Mouse (Mus musculus) hindbrain, postnatal 0 days (tissue): ENCODE measurements around the gene Pax5. TPM values are rescaled to one million over a fixed set of nuclear protein-coding genes. Genes with fewer than 3 reads are reported as not detected.

Experiments used
- ATAC-seq: fragments of 200-750 bp; cut with Nextera tagmentation; 2 replicates; pipeline ENCODE4 v1.8.0; 2017; ENCODE audit warnings: mild to moderate bottlenecking, moderate TSS enrichment, moderate library complexity
- DNase-seq: peaks from one replicate; pipeline ENCODE4 v3.0.0-alpha.2; 2015; ENCODE audit warnings: low spot score
- H3K27ac ChIP-seq: fragments of 300-500 bp; sonication (generic); 2 replicates; pipeline ENCODE4 v1.5.1; 2014; ENCODE audit warnings: mild to moderate bottlenecking
- H3K27me3 ChIP-seq: fragments of 300-500 bp; sonication (generic); 2 replicates; pipeline ENCODE4 v1.6.1; 2014; ENCODE audit warnings: low read length, mixed read lengths; ENCODE audit not compliant: insufficient read depth
- H3K36me3 ChIP-seq: fragments of 300-500 bp; sonication (generic); 2 replicates; pipeline ENCODE4 v1.6.1; 2014; ENCODE audit warnings: low read length, mixed read lengths; ENCODE audit not compliant: insufficient read depth
- H3K4me1 ChIP-seq: fragments of 300-500 bp; sonication (generic); 2 replicates; pipeline ENCODE4 v1.6.1; 2014; ENCODE audit warnings: antibody characterized with exemption, low read length, mixed read lengths; ENCODE audit not compliant: insufficient read depth
- H3K4me2 ChIP-seq: fragments of 300-500 bp; sonication (generic); 2 replicates; pipeline ENCODE4 v1.6.1; 2014; ENCODE audit warnings: low read depth, mild to moderate bottlenecking, low read length, moderate library complexity, mixed read lengths
- H3K4me3 ChIP-seq: fragments of 300-500 bp; sonication (generic); 2 replicates; pipeline ENCODE4 v1.5.1; 2014; ENCODE audit warnings: low read length
- H3K9ac ChIP-seq: fragments of 300-500 bp; sonication (generic); replicated peaks from 2 replicates; pipeline ENCODE4 v1.6.1; 2014; ENCODE audit warnings: mild to moderate bottlenecking, low read length, moderate library complexity, mixed read lengths
- H3K9me3 ChIP-seq: fragments of 300-500 bp; sonication (generic); 2 replicates; pipeline ENCODE4 v1.6.1; 2016; ENCODE audit warnings: low read length, mixed read lengths
- CTCF ChIP-seq: IDR thresholded peaks from 2 replicates; pipeline ENCODE4 v1.5.1; 2016; ENCODE audit warnings: antibody characterized with exemption, control low read depth, low read depth
- WGBS: fragments of 180-500 bp; shearing (Covaris S2); extraction: QIAGEN DNeasy Blood & Tissue Kit; methylation state at CpG from one replicate; pipeline ENCODE4 v1.1.7; 2014; 5-methylcytosine and 5-hydroxymethylcytosine counted together
- polyA plus RNA-seq: library from polyadenylated mRNA; unstranded; fragments of >200 nt; fragmentation: Nextera tagmentation; extraction: Ambion mirVana; gene quantifications from 2 replicates; pipeline ENCODE4 v1.2.1, GENCODE M21; 2015
- total RNA-seq: library from RNA; depleted of rRNA; stranded (reverse); fragments of >200 nt; gene quantifications from 2 replicates; pipeline ENCODE4 v1.2.3, GENCODE M21; 2014

Pax5 gene
- total and polyA plus RNA-seq, 2 experiments from 2014 or later: 0.81 to 10.0 TPM

- 85% methylated on average over 8 of the region's 8 CpGs for WGBS
- Histone ChIP-seq H3K27me3 (peaks cover 32% of the 10 kb centered on the region), H3K9ac (no peak overlapping the region), H3K36me3 (no peaks in the 10 kb centered on the region), H3K4me2 (no peak overlapping the region), H3K9me3 (no peaks in the 10 kb centered on the region), H3K4me1 (no peaks in the 10 kb centered on the region), H3K4me3 (no peak overlapping the region), H3K27ac (no peak overlapping the region)
- TF ChIP-seq CTCF: no peak
- ATAC-seq (no peak), DNase-seq (no peak)
These were observed 9.8 kb upstream of the Pax5 start for GRCm38 (mm10) chr4:44720046-44720445.

GRCm38 (mm10) chr4:44717676-44718075 is 7.4 kb upstream of the Pax5 start:
- Histone ChIP-seq H3K27ac (no peak overlapping the region), H3K9ac (no peak overlapping the region), H3K9me3 (no peaks in the 10 kb centered on the region), H3K4me2 (no peak overlapping the region), H3K4me3 (no peak overlapping the region), H3K4me1 (no peaks in the 10 kb centered on the region), H3K27me3 (peaks cover 43% of the 10 kb centered on the region), H3K36me3 (no peaks in the 10 kb centered on the region)
- ATAC-seq (no peak), DNase-seq (no peak)
- TF ChIP-seq CTCF: no peak
- 90% methylated on average over 3 of the region's 3 CpGs for WGBS

- Histone ChIP-seq H3K9me3 (no peaks in the 10 kb centered on the region), H3K27me3 (peaks cover 47% of the 10 kb centered on the region)
- WGBS: 5% methylated on average over 10 of the region's 10 CpGs
These were observed 6.1 kb upstream of the Pax5 start for GRCm38 (mm10) chr4:44716391-44716790.

GRCm38 (mm10) chr4:44715621-44716160 is 5.4 kb upstream of the Pax5 start:
- WGBS: 29% methylated on average over 3 of the region's 3 CpGs

More at GRCm38 (mm10) chr4:44716391-44716790, 6.1 kb upstream of the Pax5 start:
- Histone ChIP-seq H3K4me1 (no peaks in the 10 kb centered on the region), H3K4me2 (no peak overlapping the region), H3K27ac (no peak overlapping the region), H3K9ac (no peak overlapping the region), H3K36me3 (no peaks in the 10 kb centered on the region), H3K4me3 (no peak overlapping the region)
- TF ChIP-seq CTCF: no peak
- no peak for ATAC-seq
- DNase-seq: no peak

GRCm38 (mm10) chr4:44714111-44714621 is 3.9 kb upstream of the Pax5 start:
- ATAC-seq (no peak; the same call in 1 of the 2 replicates), DNase-seq (no peak)
- Histone ChIP-seq H3K27me3 (peaks cover 56% of the 10 kb centered on the region), H3K9ac (no peak overlapping the region), H3K9me3 (no peaks in the 10 kb centered on the region), H3K4me3 (no peak overlapping the region), H3K36me3 (no peaks in the 10 kb centered on the region), H3K4me2 (no peak overlapping the region), H3K4me1 (no peaks in the 10 kb centered on the region), H3K27ac (no peak overlapping the region)
- no peak for TF ChIP-seq CTCF
- 3% methylated on average over 27 of the region's 27 CpGs for WGBS

More at GRCm38 (mm10) chr4:44715621-44716160, 5.4 kb upstream of the Pax5 start:
- DNase-seq (no peak), ATAC-seq (no peak)
- H3K27ac ChIP-seq: no peak overlapping the region
- H3K4me2 ChIP-seq: no peak overlapping the region
- H3K4me3 ChIP-seq: no peak overlapping the region
- no peak for TF ChIP-seq CTCF
- no peaks in the 10 kb centered on the region for H3K4me1 ChIP-seq
- no peaks in the 10 kb centered on the region for H3K36me3 ChIP-seq
- H3K27me3 ChIP-seq: peaks cover 54% of the 10 kb centered on the region
- no peak overlapping the region for H3K9ac ChIP-seq
- no peaks in the 10 kb centered on the region for H3K9me3 ChIP-seq

GRCm38 (mm10) chr4:44713554-44714051 is 3.3 kb upstream of the Pax5 start:
- no peak for TF ChIP-seq CTCF
- H3K4me1 ChIP-seq: no peaks in the 10 kb centered on the region
- no peak overlapping the region for H3K27ac ChIP-seq
- H3K4me3 ChIP-seq: no peak overlapping the region
- H3K27me3 ChIP-seq: peaks cover 56% of the 10 kb centered on the region
- 1% methylated on average over 19 of the region's 19 CpGs for WGBS
- DNase-seq: no peak
- H3K9me3 ChIP-seq: no peaks in the 10 kb centered on the region
- peak overlapping the region; percentile 31; the same call in 1 of the 2 replicates for H3K4me2 ChIP-seq
- no peak; the same call in 1 of the 2 replicates for ATAC-seq
- H3K9ac ChIP-seq: no peak overlapping the region
- H3K36me3 ChIP-seq: no peaks in the 10 kb centered on the region
